Mouse (Mus musculus) megakaryocyte-erythroid progenitor cell, adult 5-6 weeks (primary cell): ENCODE results near the gene Plekha4. TPM values are rescaled to one million over a fixed set of nuclear protein-coding genes. Genes with fewer than 3 reads are reported as not detected.

ENCODE experiments used
- ATAC-seq: replicated peaks from 2 replicates; pipeline ENCODE4 v1.8.0; 2016; ENCODE audit warnings: mild to moderate bottlenecking, inconsistent platforms; ENCODE audit not compliant: severe bottlenecking, poor library complexity, low FRiP score, low TSS enrichment
- total RNA-seq, 2 experiments: library from RNA; stranded (forward) in 1 of 2; stranded (reverse) in 1 of 2; fragments of 200-1000, 215-1000 nt in 1 of 2; fragments of >200 nt in 1 of 2; fragmentation: Nextera tagmentation in 1 of 2; gene quantifications; 2 replicates each; pipeline ENCODE4 v1.2.3; 2014 to 2017

Gene Plekha4
- total RNA-seq, 2 experiments from 2014 or later: not detected

GRCm38 (mm10) chr7:45529461-45529860 lies 3.3 kb downstream of the Plekha4 start:
- ATAC-seq: no peak

GRCm38 (mm10) chr7:45530643-45531042 lies 4.5 kb downstream of the Plekha4 start:
- no peak for ATAC-seq

GRCm38 (mm10) chr7:45535676-45536075 lies 9.5 kb downstream of the Plekha4 start:
- ATAC-seq: no peak

GRCm38 (mm10) chr7:45537602-45538001 lies 11.5 kb downstream of the Plekha4 start:
- ATAC-seq: no peak

- ATAC-seq: 0 out of 2 replicates have a peak, but pooled peaks have one; percentile 55
These were observed 12.3 kb downstream of the Plekha4 start for GRCm38 (mm10) chr7:45538163-45539041.

- ATAC-seq: no peak
These were observed 13.0 kb downstream of the Plekha4 start for GRCm38 (mm10) chr7:45539095-45539494.

- ATAC-seq: no peak
These were observed 14.1 kb downstream of the Plekha4 start for GRCm38 (mm10) chr7:45540213-45540612.

GRCm38 (mm10) chr7:45544525-45544924 lies 18.4 kb downstream of the Plekha4 start:
- no peak for ATAC-seq

GRCm38 (mm10) chr7:45549641-45550436 lies 23.7 kb downstream of the Plekha4 start:
- no peak for ATAC-seq

GRCm38 (mm10) chr7:45550821-45551511 lies 24.8 kb downstream of the Plekha4 start:
- no peak for ATAC-seq

GRCm38 (mm10) chr7:45551512-45551883 lies 25.4 kb downstream of the Plekha4 start:
- no peak for ATAC-seq

GRCm38 (mm10) chr7:45553519-45553918 lies 27.4 kb downstream of the Plekha4 start:
- ATAC-seq: no peak

- ATAC-seq: no peak
These were observed 27.9 kb downstream of the Plekha4 start for GRCm38 (mm10) chr7:45553990-45554389.

GRCm38 (mm10) chr7:45554744-45555143 lies 28.6 kb downstream of the Plekha4 start, which contains the start of gene Hsd17b14:
Hsd17b14 (plus strand) TSS chr7:45554893.
- ATAC-seq: no peak

GRCm38 (mm10) chr7:45555787-45556186 lies 29.7 kb downstream of the Plekha4 start:
- ATAC-seq: peak; percentile 84

- no peak for ATAC-seq
These were observed 32.8 kb downstream of the Plekha4 start for GRCm38 (mm10) chr7:45558907-45559306.

- no peak for ATAC-seq
These were observed 34.1 kb downstream of the Plekha4 start for GRCm38 (mm10) chr7:45560241-45560640.

- ATAC-seq: peak; percentile 76
These were observed 34.9 kb downstream of the Plekha4 start for GRCm38 (mm10) chr7:45560843-45561623.
